Mouse (Mus musculus): ENCODE measurements around the gene Abca2.

DNA sequence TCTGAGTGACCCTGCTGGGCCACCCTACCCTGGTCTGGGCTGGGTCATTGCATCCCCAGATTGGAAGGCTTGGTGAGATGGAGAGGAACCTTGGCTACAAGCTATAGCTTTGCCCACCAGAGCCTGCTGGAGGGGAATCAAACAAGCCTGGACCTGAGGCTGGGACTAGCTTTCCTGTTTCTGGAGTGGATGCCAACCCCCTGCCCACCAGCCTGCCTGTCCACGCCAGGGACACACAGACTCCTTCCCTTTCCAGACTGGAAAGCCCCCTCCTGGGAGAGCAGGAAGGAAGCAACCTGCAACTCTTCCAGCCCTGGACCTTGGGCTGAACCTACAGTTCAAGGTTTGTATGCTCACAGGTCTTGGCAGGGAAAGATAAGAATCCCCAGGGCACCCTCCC is 4.9 kb upstream of the Abca2 start:
- TF ChIP-seq CTCF (IDR thresholded peaks at IDR 0.05; ENCODE audit: control insufficient read depth, insufficient read depth, low read length) (no peak), POLR2A (IDR thresholded peaks at IDR 0.05; ENCODE audit: borderline replicate concordance, control insufficient read depth, low read depth, low read length) (no peak)
